Mouse (Mus musculus) MEL (cell line): ENCODE data around the gene Fbxl8. TPM values are rescaled to one million over a fixed set of nuclear protein-coding genes. Genes with fewer than 3 reads are reported as not detected.
"Not testable (repeated sequence)": the region's sequence is repeated elsewhere in the genome, so short reads cannot be mapped to it uniquely, and the experiment has no call there.

Experiments used
- DNase-seq: peaks from one replicate; pipeline ENCODE4 v3.0.0; 2011; ENCODE audit warnings: low read depth, low spot score
- H3K27ac ChIP-seq: 2 replicates; pipeline ENCODE4 v1.5.1; 2012; ENCODE audit warnings: low read depth, mild to moderate bottlenecking, control low read depth, low read length, moderate library complexity; ENCODE audit not compliant: control insufficient read depth
- H3K27me3 ChIP-seq, 2 experiments: fragments of 150-350 bp in 1 of 2; sonication (generic) in 1 of 2; 2 replicates each; pipeline ENCODE4 v1.6.1; 2012; ENCODE audit warnings: low read length in 2 of 2, mild to moderate bottlenecking in 2 of 2, improper control_type of control experiment in 1 of 2, moderate library complexity in 1 of 2; ENCODE audit not compliant: insufficient read depth in 2 of 2, control insufficient read depth in 1 of 2
- H3K36me3 ChIP-seq, 2 experiments: 2 replicates each; pipeline ENCODE4 v1.6.1; 2012 to 2014; ENCODE audit warnings: low read length in 2 of 2, improper control_type of control experiment in 1 of 2, inconsistent platforms in 1 of 2, mild to moderate bottlenecking in 1 of 2; ENCODE audit not compliant: insufficient read depth in 2 of 2, control insufficient read depth in 1 of 2
- H3K4me1 ChIP-seq, 2 experiments: fragments of 150-350 bp in 1 of 2; sonication (generic) in 1 of 2; 2 replicates each; pipeline ENCODE4 v1.6.1; 2012; ENCODE audit warnings: low read length in 2 of 2, improper control_type of control experiment in 1 of 2, mild to moderate bottlenecking in 1 of 2; ENCODE audit not compliant: insufficient read depth in 2 of 2, control insufficient read depth in 1 of 2
- H3K4me3 ChIP-seq, 2 experiments: fragments of 150-350 bp in 1 of 2; sonication (generic) in 1 of 2; 2 replicates each; pipeline ENCODE4 v1.5.1; 2012; ENCODE audit warnings: low read depth in 2 of 2, low read length in 2 of 2, mild to moderate bottlenecking in 2 of 2, moderate library complexity in 2 of 2, control low read depth in 1 of 2, improper control_type of control experiment in 1 of 2; ENCODE audit not compliant: control insufficient read depth in 1 of 2, insufficient read depth in 1 of 2
- H3K79me2 ChIP-seq: 2 replicates; pipeline ENCODE4 v1.6.1; 2012; ENCODE audit warnings: mild to moderate bottlenecking, low read length, moderate library complexity; ENCODE audit not compliant: control insufficient read depth, poor library complexity, insufficient read depth
- H3K9ac ChIP-seq: 2 replicates; pipeline ENCODE4 v1.6.1; 2012; ENCODE audit warnings: low read depth, mild to moderate bottlenecking, control low read depth, low read length, moderate library complexity; ENCODE audit not compliant: control insufficient read depth, poor library complexity, severe bottlenecking
- H3K9me3 ChIP-seq: fragments of 150-350 bp; sonication (generic); replicated peaks from 2 replicates; pipeline ENCODE4 v1.6.1; 2012; ENCODE audit warnings: mild to moderate bottlenecking, low read length, improper control_type of control experiment, moderate library complexity; ENCODE audit not compliant: insufficient read depth
- CTCF ChIP-seq, 3 experiments: IDR thresholded peaks in 2 of 3; conservative IDR thresholded peaks in 1 of 3; 2 replicates each; pipeline ENCODE4 v1.5.1; 2011 to 2012; ENCODE audit warnings: low read length in 3 of 3, low read depth in 2 of 3, mild to moderate bottlenecking in 2 of 3, improper control_type of control experiment in 1 of 3, inconsistent platforms in 1 of 3, mixed read lengths in 1 of 3, moderate library complexity in 1 of 3; ENCODE audit not compliant: control insufficient read depth in 1 of 3, insufficient read depth in 1 of 3, poor library complexity in 1 of 3, severe bottlenecking in 1 of 3
- ELF1 ChIP-seq: IDR thresholded peaks from 2 replicates; pipeline ENCODE4 v1.6.1; 2014; ENCODE audit warnings: low read depth, mild to moderate bottlenecking, inconsistent platforms, low read length, improper control_type of control experiment, moderate library complexity
- EP300 ChIP-seq, 2 experiments: IDR thresholded peaks; 2 replicates each; pipeline ENCODE4 v1.6.1; 2011; ENCODE audit warnings: improper control_type of control experiment in 2 of 2, low read length in 2 of 2, low read depth in 1 of 2, mild to moderate bottlenecking in 1 of 2
- MAFK ChIP-seq: IDR thresholded peaks from 2 replicates; pipeline ENCODE4 v1.6.1; 2011; ENCODE audit warnings: low read depth, mild to moderate bottlenecking, low read length, improper control_type of control experiment, borderline replicate concordance
- MAX ChIP-seq: IDR thresholded peaks from 2 replicates; pipeline ENCODE4 v1.6.1; 2011; ENCODE audit warnings: low read length, improper control_type of control experiment
- MEF2A ChIP-seq: IDR thresholded peaks from 2 replicates; pipeline ENCODE4 v1.6.1; 2014; ENCODE audit warnings: low read depth, mild to moderate bottlenecking, inconsistent platforms, low read length, improper control_type of control experiment; ENCODE audit not compliant: poor library complexity, insufficient replicate concordance, severe bottlenecking; ENCODE audit errors: extremely low read depth
- NELFE ChIP-seq: IDR thresholded peaks from 2 replicates; pipeline ENCODE4 v1.6.1; 2011; ENCODE audit warnings: low read depth, low read length, improper control_type of control experiment
- RAD21 ChIP-seq: IDR thresholded peaks from 2 replicates; pipeline ENCODE4 v1.6.1; 2011; ENCODE audit warnings: mild to moderate bottlenecking, low read depth, low read length, improper control_type of control experiment
- USF2 ChIP-seq, 2 experiments: IDR thresholded peaks; 2 replicates each; pipeline ENCODE4 v1.6.1; 2011 to 2012; ENCODE audit warnings: improper control_type of control experiment in 2 of 2, low read length in 2 of 2, borderline replicate concordance in 1 of 2, inconsistent platforms in 1 of 2, low read depth in 1 of 2, mild to moderate bottlenecking in 1 of 2; ENCODE audit not compliant: insufficient read depth in 1 of 2
- ZC3H11A ChIP-seq: IDR thresholded peaks from 2 replicates; pipeline ENCODE4 v1.6.1; 2012; ENCODE audit warnings: low read depth, mild to moderate bottlenecking, inconsistent platforms, low read length, improper control_type of control experiment
- ZMIZ1 ChIP-seq: IDR thresholded peaks from 2 replicates; pipeline ENCODE4 v1.6.1; 2012; ENCODE audit warnings: low read depth, mild to moderate bottlenecking, inconsistent platforms, low read length, improper control_type of control experiment, moderate library complexity
- polyA plus RNA-seq, 2 experiments: library from polyadenylated mRNA; stranded (reverse) in 1 of 2; unstranded in 1 of 2; fragments of >175 nt in 1 of 2; fragments of >200 nt in 1 of 2; gene quantifications; 2 replicates each; pipeline versions ENCODE4 v1.2.1 to v1.2.4; 2012; ENCODE audit warnings: low replicate concordance in 2 of 2, low read depth in 1 of 2; ENCODE audit not compliant: insufficient read length in 2 of 2, insufficient read depth in 1 of 2, missing spikeins in 1 of 2
- total RNA-seq: library from RNA; depleted of rRNA; stranded (reverse); fragments of 300-350 nt; gene quantifications from 2 replicates; pipeline ENCODE4 v1.2.3, GENCODE M21; 2012

Gene Fbxl8
- total and polyA plus RNA-seq, 3 experiments = 4.1 to 7.2 TPM; not detected in 1

- peak overlapping the region; percentile 1; the same call in 1 of the 2 replicates for H3K27ac ChIP-seq
- H3K4me3 ChIP-seq = no peak overlapping the region
- peaks cover 5 to 24% of the 10 kb centered on the region in 2 experiments for H3K36me3 ChIP-seq
- peaks cover 2 to 8% of the 10 kb centered on the region in 2 experiments; a peak in 3 of 4 replicates for H3K4me1 ChIP-seq
- no peaks in the 10 kb centered on the region for H3K9me3 ChIP-seq
- DNase-seq = peak; percentile 56
- no peak overlapping the region for H3K9ac ChIP-seq
- peaks cover 8% of the 10 kb centered on the region for H3K79me2 ChIP-seq
- TF ChIP-seq MAX = 0 out of 2 replicates have a peak, but pooled peaks have one; percentile 17
- TF ChIP-seq ZC3H11A = no peak
- TF ChIP-seq EP300 (IDR thresholded peaks at IDR 0.05; ENCODE audit: low read depth in 1 of 2, low read length in 2 of 2) = peak in 1 of 2 experiments; percentile 60; a peak in 2 of 4 replicates
- peak; percentile 37; the same call in 1 of the 2 replicates for TF ChIP-seq ELF1
- H3K27me3 ChIP-seq = no peaks in the 10 kb centered on the region
Measured at GRCm38 (mm10) chr8:105231503-105232320, 32.7 kb upstream of the Fbxl8 start.

DNA sequence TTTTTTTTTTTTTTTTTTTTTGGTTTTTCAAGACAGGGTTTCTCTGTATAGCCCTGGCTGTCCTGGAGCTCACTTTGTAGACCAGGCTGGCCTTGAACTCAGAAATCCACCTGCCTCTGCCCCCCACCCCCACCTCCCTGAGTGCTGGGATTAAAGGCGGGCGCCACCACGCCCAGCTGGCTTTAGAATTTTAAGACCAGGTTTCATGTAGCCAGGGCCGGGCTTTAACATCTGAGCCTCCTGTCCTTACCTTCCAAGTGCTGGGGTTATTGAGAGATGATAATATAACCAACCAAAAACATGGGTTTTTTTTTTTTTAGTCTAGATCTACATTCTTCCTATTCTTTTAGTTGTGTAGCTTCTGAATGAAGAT is 32.1 kb upstream of the Fbxl8 start:
- H3K79me2 ChIP-seq, H3K4me3 ChIP-seq, H3K9ac ChIP-seq, H3K27me3 ChIP-seq, H3K27ac ChIP-seq, H3K4me1 ChIP-seq, DNase-seq, H3K9me3 ChIP-seq: not testable (repeated sequence)
- H3K36me3 ChIP-seq = peaks cover 5 to 22% of the 10 kb centered on the region in 2 experiments

DNA sequence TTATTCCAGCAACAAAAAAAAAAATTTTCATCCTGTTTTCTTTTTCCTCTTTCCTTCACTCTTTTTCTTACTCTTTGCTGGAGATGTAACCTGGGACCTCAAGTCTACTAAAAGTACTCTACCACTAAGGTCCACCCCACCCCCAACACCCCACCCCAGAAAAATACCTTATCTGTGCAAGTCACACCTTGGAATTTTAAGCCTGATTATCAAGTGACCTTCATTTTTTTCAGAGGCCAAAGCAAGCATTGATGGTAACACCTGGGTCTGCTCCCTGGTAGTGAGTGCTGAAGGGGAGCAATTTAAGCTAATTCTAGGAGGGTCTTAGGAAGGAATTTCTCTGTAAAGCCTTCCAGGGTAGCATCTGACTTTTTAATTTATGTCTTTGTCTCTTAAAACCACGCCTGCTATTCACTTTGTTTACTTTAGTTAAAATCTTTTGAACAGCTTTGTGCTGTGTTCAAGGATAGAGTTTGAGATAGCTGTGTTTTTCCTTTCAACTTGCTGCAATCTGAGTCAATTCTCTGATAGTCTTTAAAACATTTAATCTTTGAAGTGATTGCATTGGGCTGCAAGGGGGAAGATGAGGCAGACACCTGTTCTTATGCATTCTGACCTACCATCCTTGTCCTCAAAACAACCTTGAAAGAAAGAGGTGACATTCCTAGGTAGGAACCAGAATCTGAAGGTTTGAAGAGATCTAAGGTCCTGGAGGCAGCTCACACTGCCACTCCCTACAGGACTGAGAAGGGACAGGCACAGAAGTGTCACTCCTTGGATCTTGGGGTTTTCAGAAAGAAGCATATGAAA is 31.1 kb upstream of the Fbxl8 start:
- no peaks in the 10 kb centered on the region for H3K27me3 ChIP-seq
- H3K9ac ChIP-seq = no peak overlapping the region
- TF ChIP-seq CTCF (IDR thresholded peaks at IDR 0.05 in 2 of 3, conservative IDR thresholded peaks at IDR 0.05 in 1 of 3; ENCODE audit: control insufficient read depth in 1 of 3, insufficient read depth in 1 of 3, low read depth in 2 of 3, low read length in 3 of 3, poor library complexity in 1 of 3, severe bottlenecking in 1 of 3) (no peak), MEF2A (no peak), ZMIZ1 (no peak), MAFK (no peak), USF2 (IDR thresholded peaks at IDR 0.05; ENCODE audit: borderline replicate concordance in 1 of 2, insufficient read depth in 1 of 2, low read depth in 1 of 2, low read length in 2 of 2) (no peak), NELFE (no peak), RAD21 (no peak)
- peaks cover 5 to 25% of the 10 kb centered on the region in 2 experiments for H3K36me3 ChIP-seq
- no peaks in the 10 kb centered on the region for H3K9me3 ChIP-seq
- no peak overlapping the region for H3K4me3 ChIP-seq
- H3K27ac ChIP-seq = no peak overlapping the region
- DNase-seq = no peak
- H3K4me1 ChIP-seq = peaks cover 5 to 8% of the 10 kb centered on the region in 2 experiments
- peaks cover 2% of the 10 kb centered on the region; the same call in 1 of the 2 replicates for H3K79me2 ChIP-seq
